ENCODE assay signal across 8 mouse cellular contexts in genomic region chr4:21766171-21766862, GRCm38 (mm10). TPM values are rescaled to one million over a fixed set of nuclear protein-coding genes. Genes with fewer than 3 reads are reported as not detected.
DNase-seq lines count a peak whose midpoint lies in the region; ATAC-seq lines count a peak whose summit lies in the region.

No protein-coding gene starts in this region.

- no peaks in the 10 kb centered on the region for H3K9me3 ChIP-seq in embryonic facial prominence, embryonic 11.5 days (replicated peaks; ENCODE audit: control insufficient read depth, low read length)
- H3K9me3 ChIP-seq in intestine, embryonic 14.5 days (ENCODE audit: control insufficient read depth, low read length): no peaks in the 10 kb centered on the region
- H3K9me3 ChIP-seq in midbrain, embryonic 16.5 days (replicated peaks; ENCODE audit: control insufficient read depth, low read length, poor library complexity, severe bottlenecking): no peaks in the 10 kb centered on the region

- H3K4me2 ChIP-seq in embryonic facial prominence, embryonic 11.5 days (ENCODE audit: low read depth, low read length): peak overlapping the region; percentile 51
- H3K4me2 ChIP-seq in intestine, embryonic 14.5 days (ENCODE audit: low read length): peak overlapping the region; percentile 89
- H3K4me2 ChIP-seq in midbrain, embryonic 16.5 days (ENCODE audit: low read length): peak overlapping the region; percentile 69

- H3K4me1 ChIP-seq in embryonic facial prominence, embryonic 11.5 days (ENCODE audit: control insufficient read depth, insufficient read depth, low read length): no peaks in the 10 kb centered on the region
- no peaks in the 10 kb centered on the region for H3K4me1 ChIP-seq in intestine, embryonic 14.5 days (replicated peaks; ENCODE audit: control insufficient read depth, insufficient read depth, low read length)
- no peaks in the 10 kb centered on the region; the same call in 1 of the 2 replicates for H3K4me1 ChIP-seq in midbrain, embryonic 16.5 days (ENCODE audit: control insufficient read depth, insufficient read depth, low read length)

- peak overlapping the region; percentile 62 for H3K4me3 ChIP-seq in embryonic facial prominence, embryonic 11.5 days (ENCODE audit: low read depth, low read length)
- peak overlapping the region; percentile 63 for H3K4me3 ChIP-seq in intestine, embryonic 14.5 days (ENCODE audit: low read depth, low read length)
- H3K4me3 ChIP-seq in midbrain, embryonic 16.5 days (ENCODE audit: low read depth, low read length): peak overlapping the region; percentile 55

- H3K9ac ChIP-seq in embryonic facial prominence, embryonic 11.5 days (replicated peaks; ENCODE audit: low read length): peak overlapping the region; percentile 55
- peak overlapping the region; percentile 53 for H3K9ac ChIP-seq in intestine, embryonic 14.5 days (ENCODE audit: low read length)
- peak overlapping the region; percentile 78 for H3K9ac ChIP-seq in midbrain, embryonic 16.5 days (ENCODE audit: low read depth, low read length)

- no peak overlapping the region for H3K27ac ChIP-seq in embryonic facial prominence, embryonic 11.5 days (replicated peaks; ENCODE audit: low read depth, low read length)
- H3K27ac ChIP-seq in intestine, embryonic 14.5 days (ENCODE audit: low read depth): no peak overlapping the region
- H3K27ac ChIP-seq in midbrain, embryonic 16.5 days (ENCODE audit: low read length): peak overlapping the region; percentile 69

- no peak for DNase-seq in frontal cortex, postnatal 25 days (ENCODE audit: low spot score in 2 of 2)
- peak; percentile 52 for DNase-seq in A20 (ENCODE audit: low read depth, low spot score)
- no peak for DNase-seq in embryonic facial prominence, embryonic 11.5 days (ENCODE audit: low spot score)
- no peak for DNase-seq in intestine, embryonic 14.5 days (ENCODE audit: low spot score)
- no peak for DNase-seq in urinary bladder, postnatal 14 days (ENCODE audit: low spot score)
- no peak for DNase-seq in natural killer cell, adult 2 months (ENCODE audit: low spot score in 2 of 2)

- WGBS in embryonic facial prominence, embryonic 11.5 days: 20% methylated on average over 14 of the region's 14 CpGs
- 23% methylated on average over 14 of the region's 14 CpGs for WGBS in intestine, embryonic 14.5 days
- 17% methylated on average over 14 of the region's 14 CpGs for WGBS in midbrain, embryonic 16.5 days

- no peaks in the 10 kb centered on the region for H3K36me3 ChIP-seq in embryonic facial prominence, embryonic 11.5 days (replicated peaks; ENCODE audit: control insufficient read depth, insufficient read depth, low read depth, low read length)
- no peaks in the 10 kb centered on the region for H3K36me3 ChIP-seq in intestine, embryonic 14.5 days (ENCODE audit: control insufficient read depth, insufficient read depth, low read length)
- no peaks in the 10 kb centered on the region for H3K36me3 ChIP-seq in midbrain, embryonic 16.5 days (ENCODE audit: control insufficient read depth, insufficient read depth, low read length)

- H3K27me3 ChIP-seq in embryonic facial prominence, embryonic 11.5 days (ENCODE audit: control insufficient read depth, insufficient read depth, low read length): no peaks in the 10 kb centered on the region
- no peaks in the 10 kb centered on the region for H3K27me3 ChIP-seq in intestine, embryonic 14.5 days (replicated peaks; ENCODE audit: control insufficient read depth, insufficient read depth, low read length)
- no peaks in the 10 kb centered on the region for H3K27me3 ChIP-seq in midbrain, embryonic 16.5 days (ENCODE audit: control insufficient read depth, insufficient read depth, low read depth, low read length)

- peak; percentile 70 for ATAC-seq in frontal cortex, adult (ENCODE audit: low TSS enrichment)
- peak; percentile 39; the same call in 1 of the 2 replicates for ATAC-seq in embryonic facial prominence, embryonic 11.5 days (replicated peaks; ENCODE audit: insufficient number of reproducible peaks, low FRiP score, low TSS enrichment, low read depth)
- peak; percentile 26; the same call in 1 of the 2 replicates for ATAC-seq in intestine, embryonic 14.5 days (replicated peaks; ENCODE audit: low FRiP score, low TSS enrichment, low read depth)
- ATAC-seq in midbrain, embryonic 16.5 days: peak; percentile 64; the same call in 1 of the 2 replicates

RNA-seq across cellular contexts. Expression of gene Usp45, which starts 0.6 kb away (rescaled TPM):
- polyA plus RNA-seq in embryonic facial prominence, embryonic 11.5 days (2014; fragmentation: Nextera tagmentation; extraction: Ambion mirVana): 10.3 and 11.6 TPM in 2 replicates
- 9.9 and 11.1 TPM in 2 replicates for polyA plus RNA-seq in intestine, embryonic 14.5 days (2014; fragmentation: Nextera tagmentation; extraction: Ambion mirVana)
- 4.7 and 7.7 TPM in 2 replicates for polyA plus RNA-seq in midbrain, embryonic 16.5 days (2015; fragmentation: Nextera tagmentation; extraction: Ambion mirVana)

RNA-seq across cellular contexts. Expression of gene Tstd3, which starts 0.7 kb away (rescaled TPM):
- polyA plus RNA-seq in embryonic facial prominence, embryonic 11.5 days (2014; fragmentation: Nextera tagmentation; extraction: Ambion mirVana): 18.6 and 19.4 TPM in 2 replicates
- 14.3 and 17.8 TPM in 2 replicates for polyA plus RNA-seq in intestine, embryonic 14.5 days (2014; fragmentation: Nextera tagmentation; extraction: Ambion mirVana)
- polyA plus RNA-seq in midbrain, embryonic 16.5 days (2015; fragmentation: Nextera tagmentation; extraction: Ambion mirVana): 28.9 and 30.5 TPM in 2 replicates

RNA-seq across cellular contexts. Expression of gene Ccnc, which starts 38.8 kb away (rescaled TPM):
- 61.3 and 67.5 TPM in 2 replicates for polyA plus RNA-seq in embryonic facial prominence, embryonic 11.5 days (2014; fragmentation: Nextera tagmentation; extraction: Ambion mirVana)
- 36.9 and 40.6 TPM in 2 replicates for polyA plus RNA-seq in intestine, embryonic 14.5 days (2014; fragmentation: Nextera tagmentation; extraction: Ambion mirVana)
- 75.0 and 78.6 TPM in 2 replicates for polyA plus RNA-seq in midbrain, embryonic 16.5 days (2015; fragmentation: Nextera tagmentation; extraction: Ambion mirVana)
